Mouse (Mus musculus) intestine, embryonic 14.5 days (tissue): ENCODE data around the gene Gm49355. TPM values are rescaled to one million over a fixed set of nuclear protein-coding genes. Genes with fewer than 3 reads are reported as not detected.

Experiments used
- ATAC-seq: fragments of 200-750 bp; cut with Nextera tagmentation; replicated peaks from 2 replicates; pipeline ENCODE4 v1.8.0; 2017; ENCODE audit warnings: low read depth, moderate number of reproducible peaks, moderate TSS enrichment, moderate library complexity; ENCODE audit not compliant: low FRiP score, low TSS enrichment
- DNase-seq: peaks from one replicate; pipeline ENCODE4 v3.0.0-alpha.2; 2018; ENCODE audit warnings: low spot score
- H3K27ac ChIP-seq: fragments of 300-500 bp; sonication (generic); 2 replicates; pipeline ENCODE4 v1.5.1; 2014; ENCODE audit warnings: low read depth, mild to moderate bottlenecking, control low read depth
- H3K27me3 ChIP-seq: fragments of 300-500 bp; sonication (generic); replicated peaks from 2 replicates; pipeline ENCODE4 v1.6.1; 2014; ENCODE audit warnings: low read length, control low read depth; ENCODE audit not compliant: control insufficient read depth, insufficient read depth
- H3K36me3 ChIP-seq: fragments of 300-500 bp; sonication (generic); 2 replicates; pipeline ENCODE4 v1.6.1; 2014; ENCODE audit warnings: low read length, control low read depth; ENCODE audit not compliant: control insufficient read depth, insufficient read depth
- H3K4me1 ChIP-seq: fragments of 300-500 bp; sonication (generic); replicated peaks from 2 replicates; pipeline ENCODE4 v1.6.1; 2014; ENCODE audit warnings: low read length, control low read depth, mixed read lengths; ENCODE audit not compliant: control insufficient read depth, insufficient read depth
- H3K4me2 ChIP-seq: fragments of 300-500 bp; sonication (generic); 2 replicates; pipeline ENCODE4 v1.6.1; 2014; ENCODE audit warnings: low read length
- H3K4me3 ChIP-seq: fragments of 300-500 bp; sonication (generic); 2 replicates; pipeline ENCODE4 v1.5.1; 2014; ENCODE audit warnings: low read depth, low read length, control low read depth, mixed read lengths
- H3K9ac ChIP-seq: fragments of 300-500 bp; sonication (generic); 2 replicates; pipeline ENCODE4 v1.6.1; 2014; ENCODE audit warnings: mild to moderate bottlenecking, low read length
- H3K9me3 ChIP-seq: fragments of 300-500 bp; sonication (generic); 2 replicates; pipeline ENCODE4 v1.6.1; 2016; ENCODE audit warnings: low read length, control low read depth; ENCODE audit not compliant: control insufficient read depth
- WGBS: fragments of 180-500 bp; shearing (Covaris S2); extraction: QIAGEN DNeasy Blood & Tissue Kit; methylation state at CpG from one replicate; pipeline ENCODE4 v1.1.7; 2014; 5-methylcytosine and 5-hydroxymethylcytosine counted together
- polyA plus RNA-seq: library from polyadenylated mRNA; unstranded; fragments of >200 nt; fragmentation: Nextera tagmentation; extraction: Ambion mirVana; gene quantifications from 2 replicates; pipeline ENCODE4 v1.2.1, GENCODE M21; 2014

Gene Gm49355
- polyA plus RNA-seq, 1 experiment from 2014 or later = not detected

DNA sequence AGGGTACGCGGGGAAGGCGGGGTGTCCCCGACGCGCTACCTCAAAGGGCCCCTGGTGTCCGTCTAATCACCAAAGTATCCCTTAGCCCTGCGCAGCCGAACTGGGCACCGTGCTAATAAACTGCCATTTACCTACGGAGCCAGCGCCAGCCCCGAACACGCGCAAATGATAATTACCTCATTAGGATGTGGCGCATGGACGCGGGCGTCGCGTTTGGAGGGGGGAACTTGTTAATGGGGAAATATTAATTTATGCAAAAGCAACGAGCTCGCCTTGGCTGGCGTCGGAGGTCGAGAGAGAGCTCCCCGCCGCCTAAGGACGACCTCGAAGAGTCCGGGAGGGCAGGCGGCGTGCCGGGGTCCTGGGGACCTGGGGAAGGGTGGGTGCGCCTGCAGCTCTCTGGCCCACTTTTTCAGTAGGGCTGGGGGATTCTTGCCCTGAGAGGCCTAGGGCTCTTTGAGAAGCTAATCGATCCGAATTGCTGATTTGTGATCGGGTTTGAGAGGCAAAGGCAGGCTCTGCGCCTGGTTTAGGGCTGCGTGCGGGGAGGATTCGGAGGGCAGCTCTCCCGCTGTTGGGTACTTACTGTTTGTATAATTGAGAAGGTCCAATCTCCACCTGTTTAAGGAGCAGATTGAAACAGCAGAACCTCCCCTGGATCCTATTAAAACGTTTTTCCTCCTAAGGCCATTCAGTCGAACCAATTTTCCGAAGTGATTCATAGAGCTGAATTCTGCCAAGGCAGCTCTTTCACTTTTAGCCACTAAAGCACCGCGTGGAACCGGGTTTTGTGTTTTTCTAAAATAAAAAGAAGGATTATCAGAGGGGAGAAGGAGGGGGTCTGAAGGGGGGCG, 62.5 kb downstream of the Gm49355 start:
- no peak for ATAC-seq
- Histone ChIP-seq H3K4me3 (peak overlapping the region; percentile 8; the same call in 1 of the 2 replicates), H3K27ac (no peak overlapping the region), H3K4me2 (peak overlapping the region; percentile 23; the same call in 1 of the 2 replicates), H3K27me3 (peaks cover 100% of the 10 kb centered on the region), H3K9me3 (no peaks in the 10 kb centered on the region), H3K36me3 (no peaks in the 10 kb centered on the region), H3K4me1 (peaks cover 4% of the 10 kb centered on the region; the same call in 1 of the 2 replicates), H3K9ac (no peak overlapping the region)
- DNase-seq = peak; percentile 66
- WGBS = under 1% methylated on average over 50 of the region's 50 CpGs

- Histone ChIP-seq H3K4me1 (peaks cover 4% of the 10 kb centered on the region; the same call in 1 of the 2 replicates), H3K27me3 (peaks cover 100% of the 10 kb centered on the region), H3K9ac (no peak overlapping the region), H3K4me3 (peak overlapping the region; percentile 8; the same call in 1 of the 2 replicates), H3K4me2 (peak overlapping the region; percentile 23; the same call in 1 of the 2 replicates), H3K36me3 (no peaks in the 10 kb centered on the region), H3K27ac (no peak overlapping the region), H3K9me3 (no peaks in the 10 kb centered on the region)
- DNase-seq = peak; percentile 57
- 2% methylated on average over 26 of the region's 26 CpGs for WGBS
- ATAC-seq = no peak
Observed at GRCm38 (mm10) chr14:12346865-12347600, 63.3 kb downstream of the Gm49355 start.

DNA sequence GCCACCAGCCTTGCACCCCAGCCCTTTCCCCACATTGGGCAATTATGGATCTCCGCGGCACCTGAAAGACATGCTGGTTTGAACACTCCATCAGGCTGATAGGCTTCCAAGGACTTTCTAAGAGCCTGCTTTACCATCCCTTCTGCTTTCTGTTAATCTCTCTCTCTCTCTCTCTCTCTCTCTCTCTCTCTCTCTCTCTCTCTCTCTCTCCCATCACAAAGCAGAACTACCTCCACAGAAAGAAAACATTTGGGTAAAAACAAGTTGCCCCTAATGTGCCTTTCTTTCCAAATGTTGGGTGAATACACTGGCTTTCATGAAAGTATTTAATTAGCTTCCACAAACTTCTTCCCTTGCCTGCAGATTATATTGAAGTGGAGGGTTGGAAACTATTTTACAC, 64.3 kb downstream of the Gm49355 start, which contains the start of gene Fezf2:
TSS of gene Fezf2 (minus strand) at position 101 of the 400 bp plus-strand sequence.
- Histone ChIP-seq H3K9me3 (no peaks in the 10 kb centered on the region), H3K4me2 (no peak within 1 kb of the TSS), H3K36me3 (no peaks in the 10 kb centered on the region), H3K27me3 (peaks cover 100% of the 10 kb centered on the region), H3K4me1 (peaks cover 4% of the 10 kb centered on the region; the same call in 1 of the 2 replicates), H3K9ac (no peak within 1 kb of the TSS), H3K4me3 (no peak within 1 kb of the TSS), H3K27ac (no peak within 1 kb of the TSS)
- no peak for DNase-seq
- 4% methylated on average over 2 of the region's 2 CpGs for WGBS
- ATAC-seq = no peak

DNA sequence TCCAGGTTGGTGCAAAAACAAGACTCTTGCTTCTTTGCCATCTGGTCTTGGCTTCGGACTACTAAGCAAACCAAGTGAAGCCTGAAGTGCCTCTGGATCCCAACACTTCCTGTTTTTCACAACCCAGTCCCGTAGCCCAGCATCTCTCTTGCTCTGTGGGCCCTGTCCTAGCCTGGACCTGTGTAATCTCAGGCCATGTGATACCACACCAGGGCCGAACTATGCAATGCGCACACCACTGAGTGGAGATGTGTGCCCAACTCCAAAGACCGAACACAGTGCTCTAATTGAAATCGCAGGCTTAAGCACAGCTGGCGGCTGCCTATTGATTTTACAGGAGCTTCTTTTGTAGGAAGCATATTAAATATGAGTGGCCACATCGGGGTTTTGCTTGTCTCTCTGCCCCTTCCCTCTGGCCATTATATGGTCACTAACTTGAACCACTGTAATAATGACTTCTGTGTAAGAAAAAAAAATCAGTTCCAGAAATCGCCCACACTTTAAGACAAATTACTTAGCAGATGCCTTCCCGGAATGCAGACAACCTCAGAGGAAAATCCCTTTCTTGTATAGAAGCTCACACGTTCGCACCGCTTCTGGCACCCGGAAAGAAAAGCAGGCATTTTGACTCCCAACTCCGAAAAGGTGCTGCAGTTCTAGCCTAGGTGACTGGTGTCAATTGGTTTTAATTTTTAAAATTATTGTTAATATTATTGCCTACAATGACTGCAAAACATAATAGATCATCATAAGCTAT, 65.7 kb downstream of the Gm49355 start:
- Histone ChIP-seq H3K4me3 (no peak overlapping the region), H3K9me3 (no peaks in the 10 kb centered on the region), H3K27ac (no peak overlapping the region), H3K27me3 (peaks cover 92% of the 10 kb centered on the region), H3K4me2 (no peak overlapping the region), H3K4me1 (peaks cover 4% of the 10 kb centered on the region; the same call in 1 of the 2 replicates), H3K9ac (no peak overlapping the region), H3K36me3 (no peaks in the 10 kb centered on the region)
- DNase-seq (peak; percentile 55), ATAC-seq (no peak)
- WGBS = 7% methylated on average over 15 of the region's 15 CpGs

- no peak for ATAC-seq
- Histone ChIP-seq H3K27me3 (peaks cover 84% of the 10 kb centered on the region), H3K4me2 (no peak overlapping the region)
Observed at GRCm38 (mm10) chr14:12350271-12350916, 66.6 kb downstream of the Gm49355 start.

More at GRCm38 (mm10) chr14:12350271-12350916, 66.6 kb downstream of the Gm49355 start:
- H3K36me3 ChIP-seq = no peaks in the 10 kb centered on the region
- no peaks in the 10 kb centered on the region; the same call in 1 of the 2 replicates for H3K4me1 ChIP-seq
- DNase-seq = peak; percentile 56
- no peak overlapping the region for H3K9ac ChIP-seq
- 5% methylated on average over 16 of the region's 16 CpGs for WGBS
- no peak overlapping the region for H3K27ac ChIP-seq
- H3K9me3 ChIP-seq = no peaks in the 10 kb centered on the region
- no peak overlapping the region for H3K4me3 ChIP-seq

Other genes with a start within 250 kb of the Gm49355 start
- gene 3830406C13Rik, start 197 bp downstream of the Gm49355 start, polyA plus RNA-seq = 40.7 and 46.7 TPM in 2 replicates
- gene Fezf2, start 64.2 kb downstream of the Gm49355 start, polyA plus RNA-seq = not detected in 2 replicates